Mouse (Mus musculus) bone marrow, adult 2 months (tissue): ENCODE measurements around the gene Ylpm1.

ENCODE experiments used
- CTCF ChIP-seq: fragments of 200-500 bp; IDR thresholded peaks from 2 replicates; pipeline ENCODE4 v1.5.1; 2011; ENCODE audit warnings: low read length, control low read depth; ENCODE audit not compliant: control insufficient read depth, insufficient read depth
- POLR2A ChIP-seq: fragments of 200-500 bp; IDR thresholded peaks from 2 replicates; pipeline ENCODE4 v1.6.1; 2011; ENCODE audit warnings: low read depth, mild to moderate bottlenecking, control low read depth, low read length, borderline replicate concordance; ENCODE audit not compliant: control insufficient read depth

- TF ChIP-seq CTCF (no peak), POLR2A (no peak)
Observed at GRCm38 (mm10) chr12:84952351-84952750, 43.8 kb upstream of the Ylpm1 start.
